Mouse (Mus musculus) granulocyte monocyte progenitor cell, adult 5-6 weeks (primary cell): ENCODE results near the gene Mfsd14a. TPM values are rescaled to one million over a fixed set of nuclear protein-coding genes. Genes with fewer than 3 reads are reported as not detected.
A peak's percentile ranks its signal among the peaks of the same experiment; 100 is the strongest.

ENCODE experiments used
- ATAC-seq: replicated peaks from 2 replicates; pipeline ENCODE4 v1.8.0; 2016; ENCODE audit warnings: mild to moderate bottlenecking, moderate TSS enrichment, inconsistent platforms; ENCODE audit not compliant: poor library complexity, severe bottlenecking
- total RNA-seq, 2 experiments: library from RNA; stranded (forward) in 1 of 2; stranded (reverse) in 1 of 2; fragments of 200-712, 200-1000 nt in 1 of 2; fragments of >200 nt in 1 of 2; fragmentation: Nextera tagmentation in 1 of 2; gene quantifications; 2 replicates each; pipeline ENCODE4 v1.2.3; 2014 to 2017

The Mfsd14a gene
- total RNA-seq, 2 experiments from 2014 or later = 52.3 to 67.0 TPM

DNA sequence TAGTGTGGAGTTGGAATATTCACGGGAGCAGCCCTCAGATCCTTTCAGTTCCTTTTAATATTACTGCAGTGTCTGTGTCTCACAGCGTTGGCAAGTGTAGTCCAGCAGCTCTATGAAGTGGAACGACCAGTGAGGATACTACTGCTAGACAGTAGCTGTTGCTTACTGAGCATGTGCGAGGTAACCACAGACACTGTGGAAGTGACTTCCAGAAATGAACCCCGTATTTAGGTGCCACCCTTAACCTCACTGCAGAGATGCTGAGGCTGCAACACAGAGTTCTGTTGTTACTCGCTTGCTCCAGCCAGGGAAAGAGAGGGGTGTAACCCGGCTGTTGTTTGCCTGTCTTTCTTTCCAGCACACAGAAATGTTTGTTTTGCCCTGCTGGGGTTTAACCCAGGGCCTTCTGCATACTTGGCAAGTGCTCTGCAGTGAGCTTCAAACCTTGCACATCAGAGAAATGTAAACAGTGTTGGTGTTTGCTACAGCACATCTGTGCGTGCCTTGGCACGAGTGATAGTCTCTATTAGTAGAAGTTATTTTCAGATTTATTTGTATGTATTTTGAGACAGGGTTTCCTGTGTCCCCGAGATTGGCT, 48.1 kb downstream of the Mfsd14a start, which contains the start of gene Trmt13:
Trmt13 (minus strand) TSS at position 293 of the 598 bp plus-strand sequence.
- no peak for ATAC-seq

GRCm38 (mm10) chr3:116604570-116604969, 57.9 kb downstream of the Mfsd14a start:
- no peak for ATAC-seq

DNA sequence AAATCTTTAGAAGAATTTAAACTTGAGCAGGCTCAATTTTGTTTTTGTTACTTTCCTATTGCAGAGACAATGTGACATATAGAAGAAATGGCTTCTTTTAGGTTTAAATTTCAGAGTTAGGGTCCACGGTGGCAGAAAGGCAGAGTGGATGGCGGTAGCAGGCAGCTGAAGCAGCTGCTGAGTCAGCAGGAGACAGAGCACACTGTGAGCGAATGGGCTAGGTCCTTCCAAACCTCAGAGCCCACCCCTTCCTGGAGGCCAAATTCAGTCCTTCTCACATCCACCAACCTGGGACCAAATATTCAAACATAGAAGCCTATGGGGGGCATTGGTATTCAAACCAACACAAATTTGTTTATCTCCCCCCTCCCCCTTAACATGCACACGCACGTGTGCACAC, 60.7 kb downstream of the Mfsd14a start:
- ATAC-seq = no peak

- ATAC-seq = peak; percentile 83
Observed at GRCm38 (mm10) chr3:116601005-116601404, 61.5 kb downstream of the Mfsd14a start.

DNA sequence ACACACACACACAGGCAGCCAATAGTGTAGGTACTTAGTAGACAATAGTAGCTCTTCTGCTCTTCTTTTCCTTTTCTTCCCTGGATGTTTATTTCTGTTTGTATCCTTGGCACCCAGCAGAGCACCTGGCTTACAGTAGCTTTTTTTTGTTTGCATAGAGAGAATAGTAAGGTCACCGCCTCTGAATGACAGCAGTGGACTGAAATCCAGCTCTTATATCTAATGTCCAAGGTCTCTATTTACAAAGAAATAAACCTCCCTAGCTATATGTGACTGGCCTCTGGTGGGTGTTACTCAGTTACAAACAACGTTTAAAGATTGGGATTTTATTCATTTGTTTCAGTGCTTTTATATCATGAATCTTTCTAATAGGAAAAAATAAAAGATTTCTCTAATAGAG, 62.8 kb downstream of the Mfsd14a start:
- ATAC-seq = no peak

DNA sequence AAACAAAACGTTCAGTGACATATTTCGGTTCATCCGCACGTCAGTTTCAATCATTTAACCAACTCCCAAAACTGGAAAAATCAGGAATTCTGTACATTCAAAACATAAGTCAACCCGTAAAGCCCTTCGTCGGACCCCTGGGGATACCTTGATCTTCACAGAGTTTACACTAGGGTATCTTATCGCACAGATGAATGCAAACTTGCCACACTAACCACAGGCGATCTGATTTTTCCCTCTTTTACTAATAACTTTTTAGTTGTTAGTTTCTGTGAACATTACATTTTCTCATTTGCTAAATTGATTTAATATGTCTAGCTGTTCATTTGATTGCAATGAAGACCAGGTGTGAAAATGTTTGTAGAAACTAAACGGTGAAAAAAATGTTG, 66.9 kb downstream of the Mfsd14a start:
- no peak for ATAC-seq

GRCm38 (mm10) chr3:116594728-116595602, 67.5 kb downstream of the Mfsd14a start, which contains the start of gene Sass6:
Gene Sass6 (plus strand): TSS chr3:116594982.
- ATAC-seq = peak; percentile 93

GRCm38 (mm10) chr3:116594076-116594727, 68.3 kb downstream of the Mfsd14a start:
- ATAC-seq = peak; percentile 67

- ATAC-seq = no peak
Observed at GRCm38 (mm10) chr3:116582201-116582600, 80.3 kb downstream of the Mfsd14a start.

Other genes with a start within 250 kb of the Mfsd14a start
- 29.2 and 58.3 TPM in 2 replicates for gene Cdc14a, start 238.6 kb downstream of the Mfsd14a start, total RNA-seq (2014; fragmentation: Nextera tagmentation)
- 22.3 and 25.2 TPM in 2 replicates for gene Cdc14a, start 238.6 kb downstream of the Mfsd14a start, total RNA-seq (2017)
- 32.5 and 53.8 TPM in 2 replicates for gene Rtca, start 154.5 kb downstream of the Mfsd14a start, total RNA-seq (2014; fragmentation: Nextera tagmentation)
- 31.3 and 46.7 TPM in 2 replicates for gene Rtca, start 154.5 kb downstream of the Mfsd14a start, total RNA-seq (2017)
- gene Dbt, start 149.6 kb downstream of the Mfsd14a start, total RNA-seq (2014; fragmentation: Nextera tagmentation) = 19.1 and 19.5 TPM in 2 replicates
- 19.3 and 19.9 TPM in 2 replicates for gene Dbt, start 149.6 kb downstream of the Mfsd14a start, total RNA-seq (2017)
- gene Lrrc39, start 99.7 kb downstream of the Mfsd14a start, total RNA-seq (2014; fragmentation: Nextera tagmentation) = 0.39 and 1.2 TPM in 2 replicates
- gene Lrrc39, start 99.7 kb downstream of the Mfsd14a start, total RNA-seq (2017) = 0.65 and 1.5 TPM in 2 replicates
- 31.2 and 35.0 TPM in 2 replicates for gene Sass6, start 67.7 kb downstream of the Mfsd14a start, total RNA-seq (2014; fragmentation: Nextera tagmentation)
- gene Sass6, start 67.7 kb downstream of the Mfsd14a start, total RNA-seq (2017) = 50.1 and 72.7 TPM in 2 replicates
- 33.7 and 47.5 TPM in 2 replicates for gene Trmt13, start 48.1 kb downstream of the Mfsd14a start, total RNA-seq (2014; fragmentation: Nextera tagmentation)
- 35.8 and 43.3 TPM in 2 replicates for gene Trmt13, start 48.1 kb downstream of the Mfsd14a start, total RNA-seq (2017)
- not detected in 2 replicates for gene Gm43191, start 18.6 kb upstream of the Mfsd14a start, total RNA-seq (2014; fragmentation: Nextera tagmentation)
- not detected in 2 replicates for gene Gm43191, start 18.6 kb upstream of the Mfsd14a start, total RNA-seq (2017)
- gene Slc35a3, start 50.2 kb upstream of the Mfsd14a start, total RNA-seq (2014; fragmentation: Nextera tagmentation) = 30.0 and 33.6 TPM in 2 replicates
- gene Slc35a3, start 50.2 kb upstream of the Mfsd14a start, total RNA-seq (2017) = 59.4 and 68.3 TPM in 2 replicates
- gene Agl, start 145.5 kb upstream of the Mfsd14a start, total RNA-seq (2014; fragmentation: Nextera tagmentation) = 21.0 and 26.1 TPM in 2 replicates
- 11.1 and 12.5 TPM in 2 replicates for gene Agl, start 145.5 kb upstream of the Mfsd14a start, total RNA-seq (2017)
- 77.3 and 86.5 TPM in 2 replicates for gene Frrs1, start 196.8 kb upstream of the Mfsd14a start, total RNA-seq (2014; fragmentation: Nextera tagmentation)
- gene Frrs1, start 196.8 kb upstream of the Mfsd14a start, total RNA-seq (2017) = 40.2 and 56.2 TPM in 2 replicates